Mouse (Mus musculus) kidney, embryonic 14.5 days (tissue): ENCODE results near the gene Rpf2. TPM values are rescaled to one million over a fixed set of nuclear protein-coding genes. Genes with fewer than 3 reads are reported as not detected.
A peak's percentile ranks its signal among the peaks of the same experiment; 100 is the strongest.

ENCODE experiments used
- ATAC-seq: fragments of 200-750 bp; cut with Nextera tagmentation; 2 replicates; pipeline ENCODE4 v1.8.0; 2017; ENCODE audit warnings: moderate number of reproducible peaks, mild to moderate bottlenecking, moderate TSS enrichment, moderate library complexity; ENCODE audit not compliant: low FRiP score, low TSS enrichment
- H3K27ac ChIP-seq: fragments of 300-500 bp; sonication (generic); 2 replicates; pipeline ENCODE4 v1.5.1; 2014; ENCODE audit warnings: low read depth, mild to moderate bottlenecking, low read length, moderate library complexity, mixed read lengths
- H3K27me3 ChIP-seq: fragments of 300-500 bp; sonication (generic); 2 replicates; pipeline ENCODE4 v1.6.1; 2014; ENCODE audit warnings: mild to moderate bottlenecking, low read length; ENCODE audit not compliant: control insufficient read depth, insufficient read depth
- H3K36me3 ChIP-seq: fragments of 300-500 bp; sonication (generic); 2 replicates; pipeline ENCODE4 v1.6.1; 2014; ENCODE audit warnings: low read length, mixed read lengths; ENCODE audit not compliant: control insufficient read depth, insufficient read depth
- H3K4me1 ChIP-seq: fragments of 300-500 bp; sonication (generic); 2 replicates; pipeline ENCODE4 v1.6.1; 2014; ENCODE audit warnings: low read length, mixed read lengths; ENCODE audit not compliant: control insufficient read depth, insufficient read depth
- H3K4me2 ChIP-seq: fragments of 300-500 bp; sonication (generic); replicated peaks from 2 replicates; pipeline ENCODE4 v1.6.1; 2014; ENCODE audit warnings: low read depth, mild to moderate bottlenecking, low read length
- H3K4me3 ChIP-seq: fragments of 300-500 bp; sonication (generic); 2 replicates; pipeline ENCODE4 v1.5.1; 2014; ENCODE audit warnings: mild to moderate bottlenecking, low read length
- H3K9ac ChIP-seq: fragments of 300-500 bp; sonication (generic); 2 replicates; pipeline ENCODE4 v1.6.1; 2014; ENCODE audit warnings: low read depth, mild to moderate bottlenecking, low read length, moderate library complexity
- H3K9me3 ChIP-seq: fragments of 300-500 bp; sonication (generic); 2 replicates; pipeline ENCODE4 v1.6.1; 2016; ENCODE audit warnings: low read length; ENCODE audit not compliant: control insufficient read depth
- WGBS: fragments of 180-500 bp; shearing (Covaris S2); extraction: QIAGEN DNeasy Blood & Tissue Kit; methylation state at CpG from one replicate; pipeline ENCODE4 v1.1.7; 2014; 5-methylcytosine and 5-hydroxymethylcytosine counted together
- polyA plus RNA-seq: library from polyadenylated mRNA; unstranded; fragments of >200 nt; fragmentation: Nextera tagmentation; extraction: Ambion mirVana; gene quantifications from 2 replicates; pipeline ENCODE4 v1.2.1, GENCODE M21; 2014

The Rpf2 gene
- polyA plus RNA-seq, 1 experiment from 2014 or later = 82.7 TPM

- Histone ChIP-seq H3K9ac (no peak overlapping the region), H3K27me3 (no peaks in the 10 kb centered on the region), H3K4me3 (no peak overlapping the region), H3K4me2 (no peak overlapping the region), H3K36me3 (no peaks in the 10 kb centered on the region), H3K9me3 (no peaks in the 10 kb centered on the region), H3K4me1 (no peaks in the 10 kb centered on the region), H3K27ac (no peak overlapping the region)
- no peak for ATAC-seq
- 69% methylated on average over 7 of the region's 7 CpGs for WGBS
These were observed 29.2 kb upstream of the Rpf2 start for GRCm38 (mm10) chr10:40275991-40276390.

DNA sequence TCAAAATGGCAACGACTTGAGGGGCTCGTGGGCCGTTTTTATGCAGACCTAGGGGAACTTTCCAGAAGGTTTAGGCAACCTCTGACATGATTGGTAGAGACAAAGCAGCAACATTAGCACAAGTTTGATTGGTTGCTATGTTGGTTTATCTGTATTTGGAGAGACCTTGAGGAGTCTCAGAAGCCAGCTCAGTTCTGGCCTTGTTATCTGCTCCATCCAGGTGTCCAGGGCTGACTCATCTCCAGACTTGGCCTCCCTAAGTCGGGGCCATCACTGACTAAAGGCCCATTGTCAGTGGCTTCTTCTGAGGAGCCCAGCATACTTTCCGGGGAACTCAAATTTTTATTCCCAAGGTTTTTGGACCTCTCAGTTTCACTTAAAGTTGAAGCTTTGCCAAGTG, 27.1 kb upstream of the Rpf2 start:
- no peak overlapping the region for H3K4me2 ChIP-seq
- no peaks in the 10 kb centered on the region for H3K36me3 ChIP-seq
- no peaks in the 10 kb centered on the region for H3K9me3 ChIP-seq
- H3K27me3 ChIP-seq = no peaks in the 10 kb centered on the region
- no peaks in the 10 kb centered on the region for H3K4me1 ChIP-seq
- 85% methylated on average over 5 of the region's 5 CpGs for WGBS
- no peak overlapping the region for H3K27ac ChIP-seq
- no peak overlapping the region for H3K9ac ChIP-seq
- H3K4me3 ChIP-seq = no peak overlapping the region
- no peak for ATAC-seq

DNA sequence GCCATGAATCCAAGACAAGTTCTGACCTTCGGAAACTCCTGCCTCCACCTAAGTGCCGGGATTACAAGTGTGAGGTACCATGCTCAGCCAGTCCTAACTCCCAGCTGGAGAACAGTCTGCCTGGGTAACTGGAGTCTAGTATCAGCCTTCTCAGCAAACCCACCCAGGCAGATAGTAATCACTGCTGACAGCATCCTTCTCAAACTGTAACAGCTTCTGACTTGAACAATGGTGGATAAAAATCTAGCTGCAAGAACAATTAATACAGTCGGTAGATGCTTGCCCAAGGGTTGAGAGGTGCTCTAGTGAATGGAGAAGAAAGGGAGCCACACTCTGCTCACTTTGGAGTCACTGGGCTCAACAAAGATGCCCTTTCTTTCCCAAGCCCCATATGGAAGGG, 24.4 kb upstream of the Rpf2 start:
- no peaks in the 10 kb centered on the region for H3K36me3 ChIP-seq
- H3K9me3 ChIP-seq = no peaks in the 10 kb centered on the region
- H3K4me3 ChIP-seq = no peak overlapping the region
- no peak overlapping the region for H3K27ac ChIP-seq
- no peak for ATAC-seq
- no peaks in the 10 kb centered on the region for H3K27me3 ChIP-seq
- H3K9ac ChIP-seq = no peak overlapping the region
- H3K4me2 ChIP-seq = no peak overlapping the region
- H3K4me1 ChIP-seq = no peaks in the 10 kb centered on the region
- 89% methylated on average over 3 of the region's 3 CpGs for WGBS

GRCm38 (mm10) chr10:40264920-40265319, 18.1 kb upstream of the Rpf2 start:
- WGBS = 83% methylated on average over 3 of the region's 3 CpGs
- Histone ChIP-seq H3K4me3 (no peak overlapping the region), H3K27ac (no peak overlapping the region), H3K36me3 (no peaks in the 10 kb centered on the region), H3K4me1 (no peaks in the 10 kb centered on the region), H3K9me3 (no peaks in the 10 kb centered on the region), H3K4me2 (no peak overlapping the region), H3K27me3 (no peaks in the 10 kb centered on the region), H3K9ac (no peak overlapping the region)
- ATAC-seq = no peak

GRCm38 (mm10) chr10:40263691-40264090, 16.9 kb upstream of the Rpf2 start:
- Histone ChIP-seq H3K27me3 (no peaks in the 10 kb centered on the region), H3K27ac (no peak overlapping the region), H3K36me3 (no peaks in the 10 kb centered on the region), H3K4me3 (no peak overlapping the region), H3K9me3 (no peaks in the 10 kb centered on the region), H3K4me1 (no peaks in the 10 kb centered on the region), H3K4me2 (no peak overlapping the region), H3K9ac (no peak overlapping the region)
- no peak for ATAC-seq
- WGBS = 87% methylated on average over 4 of the region's 4 CpGs

DNA sequence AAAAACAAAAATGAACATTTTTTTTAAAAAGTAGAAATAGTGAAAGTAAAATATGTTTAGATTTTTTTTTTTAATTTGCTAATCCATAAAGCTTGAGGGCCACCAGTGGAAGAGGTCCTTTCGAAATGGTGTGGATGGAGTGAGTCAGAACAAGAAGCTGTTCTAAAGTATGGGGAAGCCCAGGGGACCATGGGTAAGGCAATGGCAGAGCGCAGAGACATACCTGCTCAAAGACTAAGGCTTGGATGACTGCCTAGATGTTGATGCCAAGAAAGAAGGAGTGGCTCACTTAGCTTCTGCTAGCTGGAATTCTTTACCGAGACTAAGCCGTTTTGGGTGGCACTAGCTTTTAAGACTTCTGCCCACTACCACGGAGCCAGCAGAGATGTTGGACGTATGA, 15.4 kb upstream of the Rpf2 start:
- no peaks in the 10 kb centered on the region for H3K4me1 ChIP-seq
- H3K4me3 ChIP-seq = no peak overlapping the region
- 92% methylated on average over 6 of the region's 6 CpGs for WGBS
- no peaks in the 10 kb centered on the region for H3K36me3 ChIP-seq
- no peak overlapping the region for H3K27ac ChIP-seq
- H3K9ac ChIP-seq = no peak overlapping the region
- no peaks in the 10 kb centered on the region for H3K9me3 ChIP-seq
- H3K27me3 ChIP-seq = no peaks in the 10 kb centered on the region
- no peak for ATAC-seq
- no peak overlapping the region for H3K4me2 ChIP-seq

DNA sequence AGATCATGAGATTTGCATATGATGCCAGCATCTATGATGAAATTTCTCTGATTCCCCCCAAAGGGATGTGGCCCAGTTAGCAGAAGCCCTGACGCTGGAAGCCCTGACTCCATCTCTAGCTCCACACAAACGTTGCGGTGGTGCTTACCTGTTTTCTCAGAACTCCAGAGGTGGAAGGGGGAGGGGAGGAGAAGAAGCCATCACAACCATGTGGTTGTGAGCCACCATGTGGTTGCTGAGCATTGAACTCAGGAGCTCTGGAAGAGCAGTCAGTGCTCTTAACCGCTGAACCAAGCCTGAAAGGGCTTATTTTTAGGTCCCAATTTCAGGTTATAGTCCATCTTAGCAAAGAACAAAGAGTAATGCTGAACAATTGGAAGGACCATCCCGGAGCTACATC, 13.5 kb upstream of the Rpf2 start:
- WGBS = 49% methylated on average over 5 of the region's 5 CpGs
- no peaks in the 10 kb centered on the region for H3K4me1 ChIP-seq
- no peak for ATAC-seq
- no peak overlapping the region for H3K27ac ChIP-seq
- no peaks in the 10 kb centered on the region for H3K36me3 ChIP-seq
- no peak overlapping the region for H3K4me2 ChIP-seq
- H3K4me3 ChIP-seq = no peak overlapping the region
- no peak overlapping the region for H3K9ac ChIP-seq
- no peaks in the 10 kb centered on the region for H3K27me3 ChIP-seq
- H3K9me3 ChIP-seq = no peaks in the 10 kb centered on the region

GRCm38 (mm10) chr10:40259542-40259941, 12.7 kb upstream of the Rpf2 start:
- Histone ChIP-seq H3K9ac (no peak overlapping the region), H3K27ac (0 out of 2 replicates have a peak overlapping the region, but pooled peaks have one; percentile 6), H3K4me1 (no peaks in the 10 kb centered on the region), H3K9me3 (no peaks in the 10 kb centered on the region), H3K4me2 (no peak overlapping the region), H3K36me3 (no peaks in the 10 kb centered on the region), H3K4me3 (no peak overlapping the region), H3K27me3 (no peaks in the 10 kb centered on the region)
- WGBS = 12% methylated on average over 8 of the region's 8 CpGs
- no peak for ATAC-seq

DNA sequence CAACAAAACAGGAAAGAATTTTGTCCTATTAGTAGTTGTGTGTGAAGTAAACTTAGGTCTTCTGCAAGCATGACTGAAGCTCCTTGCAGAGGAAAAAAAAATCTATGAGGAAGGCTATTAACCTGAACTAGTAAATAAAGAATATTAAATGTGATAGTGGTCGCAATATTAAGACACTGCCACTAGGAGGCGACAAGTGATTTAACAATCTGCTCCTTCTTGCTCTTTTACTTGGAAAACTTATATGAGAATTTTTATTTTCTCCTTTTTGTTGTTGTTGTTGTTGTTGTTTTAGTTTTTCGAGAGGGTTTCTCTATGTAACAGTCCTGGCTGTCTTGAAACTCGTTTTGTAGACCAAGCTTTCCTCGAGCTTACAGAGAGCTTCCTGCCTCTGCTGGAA, 12.1 kb upstream of the Rpf2 start:
- WGBS = 6% methylated on average over 5 of the region's 5 CpGs
- no peaks in the 10 kb centered on the region for H3K4me1 ChIP-seq
- H3K9me3 ChIP-seq = no peaks in the 10 kb centered on the region
- no peak overlapping the region for H3K4me3 ChIP-seq
- peak overlapping the region; percentile 93; the same call in 1 of the 2 replicates for H3K27ac ChIP-seq
- peaks cover 3% of the 10 kb centered on the region for H3K36me3 ChIP-seq
- no peak; the same call in 1 of the 2 replicates for ATAC-seq
- no peak overlapping the region for H3K9ac ChIP-seq
- peak overlapping the region; percentile 13; the same call in 1 of the 2 replicates for H3K4me2 ChIP-seq
- no peaks in the 10 kb centered on the region for H3K27me3 ChIP-seq
